Mouse (Mus musculus) mature B cell (primary cell): ENCODE measurements around the gene Txnrd3.

ENCODE experiments used
- in situ Hi-C: fragments of 300-500 bp; cut with MboI; formaldehyde crosslinking; loops from 2 replicates; pipeline ENCODE4 v1.14.3; 2019

The Txnrd3 gene

DNA sequence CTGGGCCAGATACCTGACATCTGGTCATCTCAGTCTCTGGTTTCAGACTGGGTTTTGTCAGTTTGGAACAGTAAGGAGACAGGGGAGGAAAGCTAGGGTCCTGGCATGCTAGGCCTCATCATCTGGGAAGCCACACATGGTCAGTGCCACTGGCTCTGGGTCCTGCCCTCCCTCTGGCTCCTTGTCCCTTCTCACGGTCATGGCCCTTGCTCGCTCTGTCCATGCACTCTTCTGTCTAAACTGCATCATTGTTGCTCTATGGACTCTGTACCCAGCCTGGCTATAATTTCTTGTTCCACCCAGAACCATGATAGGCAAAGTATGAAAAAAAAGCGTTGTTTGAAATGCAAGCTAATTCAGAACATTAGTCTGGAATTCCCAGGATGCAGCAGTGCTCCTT is 11.2 kb downstream of the Txnrd3 start:
- in situ Hi-C loops = no loop called here

- in situ Hi-C loops = no loop called here
Observed at GRCm38 (mm10) chr6:89658342-89658741, 14.6 kb downstream of the Txnrd3 start.

GRCm38 (mm10) chr6:89658931-89659330 is 15.1 kb downstream of the Txnrd3 start:
- in situ Hi-C loops = no loop called here

DNA sequence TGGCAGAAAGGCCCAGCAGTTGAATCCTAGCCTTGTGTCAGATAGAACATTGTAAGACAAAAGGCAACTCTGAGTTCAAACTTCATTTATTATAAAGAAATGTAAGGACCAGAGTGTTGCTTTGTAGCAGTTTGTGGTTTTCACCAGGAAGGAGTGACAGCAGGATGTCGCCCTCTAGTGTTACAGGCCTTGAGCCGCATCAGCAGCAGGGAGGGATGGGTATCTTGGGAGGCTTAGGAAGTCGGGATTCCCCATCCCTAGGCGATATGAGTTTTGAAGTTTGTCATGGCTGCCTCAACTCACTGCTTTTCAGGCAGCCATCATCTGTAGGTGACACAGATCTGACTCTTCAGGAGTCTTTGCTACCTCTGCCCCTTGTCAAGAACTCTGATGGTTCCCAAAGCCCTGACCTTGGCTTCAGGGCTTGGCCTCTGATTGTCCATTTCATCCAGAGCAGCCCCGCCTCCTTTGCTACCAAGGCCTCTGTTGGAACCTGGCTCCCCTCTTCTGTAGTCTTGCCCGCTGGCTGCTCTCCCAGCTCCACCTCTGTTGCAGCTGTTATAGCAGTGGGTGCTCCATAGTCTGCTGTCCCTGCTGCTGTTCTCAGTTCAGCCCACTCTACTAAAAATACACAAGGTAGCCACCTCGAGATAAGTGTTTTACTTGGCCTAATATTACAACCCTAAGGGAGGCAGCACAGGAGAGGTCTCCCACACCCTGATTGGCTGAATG is 16.1 kb downstream of the Txnrd3 start:
- in situ Hi-C loops = no loop called here

- in situ Hi-C loops = no loop called here
Observed at GRCm38 (mm10) chr6:89660490-89660889, 16.7 kb downstream of the Txnrd3 start.

- in situ Hi-C loops = no loop called here
Observed at GRCm38 (mm10) chr6:89662521-89662920, 18.7 kb downstream of the Txnrd3 start.

DNA sequence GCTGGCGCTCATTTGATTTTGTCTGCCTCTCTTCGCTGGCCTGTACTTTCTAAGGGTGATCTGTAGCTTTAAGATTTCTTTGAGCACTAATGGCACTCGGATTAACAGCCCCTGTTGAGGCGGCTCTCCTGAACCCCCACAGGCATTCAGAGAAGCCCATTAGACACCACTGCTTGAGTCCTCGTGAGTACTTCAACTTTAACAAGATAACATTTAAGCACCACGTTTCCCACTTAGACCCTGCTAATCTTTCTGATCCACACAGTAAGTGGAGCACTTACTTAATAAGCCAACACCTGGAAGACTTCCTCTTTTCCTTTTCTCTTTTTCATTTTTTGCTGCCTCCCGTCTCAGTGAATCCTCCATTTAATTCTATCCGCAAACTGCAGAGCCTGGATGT is 21.4 kb downstream of the Txnrd3 start:
- in situ Hi-C loops = no loop called here

- in situ Hi-C loops = no loop called here
Observed at GRCm38 (mm10) chr6:89665667-89666066, 21.9 kb downstream of the Txnrd3 start.

DNA sequence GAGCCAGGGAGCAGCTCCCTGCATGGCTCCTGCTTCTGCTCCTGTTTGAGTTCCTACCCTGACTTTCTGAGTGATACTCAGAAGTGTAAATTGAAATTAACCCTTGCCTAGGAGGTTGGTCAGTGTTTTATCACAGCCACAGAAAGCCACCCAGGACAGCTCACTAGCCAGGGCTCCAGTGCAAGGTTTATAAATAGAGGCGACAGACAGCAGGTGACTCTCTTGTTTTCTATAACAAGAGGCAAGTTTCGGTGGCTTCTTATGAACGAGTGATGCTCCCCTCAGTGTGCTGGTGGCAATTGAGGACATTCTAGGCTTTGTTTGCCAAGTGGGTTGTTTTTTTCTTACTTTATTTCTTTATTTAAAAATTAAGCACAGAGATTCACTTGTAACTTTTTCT is 23.2 kb downstream of the Txnrd3 start:
- in situ Hi-C loops = no loop called here

- in situ Hi-C loops = no loop called here
Observed at GRCm38 (mm10) chr6:89669556-89669955, 25.8 kb downstream of the Txnrd3 start.

DNA sequence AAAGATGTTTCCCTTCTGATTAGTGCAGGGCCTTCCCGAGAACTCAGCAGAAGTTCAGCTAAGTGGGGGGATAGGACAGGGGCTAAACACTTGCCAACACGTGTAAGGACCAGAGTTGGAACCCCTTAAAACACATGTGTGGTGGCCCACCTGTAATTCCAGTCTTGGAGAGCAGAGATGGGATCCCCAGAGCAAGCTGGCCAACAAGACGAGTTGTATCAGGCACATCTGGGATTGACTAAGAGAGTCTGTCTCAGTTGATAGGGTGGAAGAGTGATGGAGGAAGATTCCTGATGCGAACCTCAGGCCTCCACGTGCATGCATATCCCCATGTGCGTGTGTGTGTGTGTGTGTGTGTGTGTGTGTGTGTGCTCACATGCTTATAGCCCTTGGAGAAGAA is 27.6 kb downstream of the Txnrd3 start:
- in situ Hi-C loops = no loop called here

- in situ Hi-C loops = no loop called here
Observed at GRCm38 (mm10) chr6:89672641-89673040, 28.9 kb downstream of the Txnrd3 start.

DNA sequence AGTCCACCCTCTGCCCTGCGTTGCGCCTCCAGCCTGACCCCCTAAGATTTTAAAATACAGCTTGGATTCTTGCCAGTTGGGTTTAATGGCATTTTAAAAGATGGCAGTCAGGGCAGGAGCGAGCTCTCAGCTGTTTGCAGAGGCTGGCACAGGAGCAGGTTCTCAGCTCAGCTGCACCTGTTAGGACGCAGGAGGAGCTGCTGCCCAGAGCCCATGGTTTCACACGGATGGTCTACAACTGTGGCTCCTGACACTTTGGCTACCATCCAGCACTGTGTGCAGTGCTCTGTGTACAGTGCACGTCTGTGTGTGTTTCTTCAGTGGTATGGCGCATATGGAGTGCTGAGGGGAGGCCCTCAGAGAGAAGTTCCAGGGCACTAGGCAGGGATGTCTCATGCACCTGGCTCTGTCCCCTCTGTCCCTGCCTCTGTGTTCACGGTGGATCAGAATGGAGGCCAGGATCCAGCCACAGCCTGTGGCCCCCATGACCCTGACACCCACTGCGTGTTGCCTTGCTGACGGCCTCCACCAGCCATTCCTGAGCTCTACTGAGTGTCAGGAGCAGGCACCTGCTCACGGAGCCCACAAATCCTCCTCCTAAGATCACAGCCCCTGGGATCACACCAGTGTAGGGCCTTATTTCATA is 29.5 kb downstream of the Txnrd3 start:
- in situ Hi-C loops = no loop called here

DNA sequence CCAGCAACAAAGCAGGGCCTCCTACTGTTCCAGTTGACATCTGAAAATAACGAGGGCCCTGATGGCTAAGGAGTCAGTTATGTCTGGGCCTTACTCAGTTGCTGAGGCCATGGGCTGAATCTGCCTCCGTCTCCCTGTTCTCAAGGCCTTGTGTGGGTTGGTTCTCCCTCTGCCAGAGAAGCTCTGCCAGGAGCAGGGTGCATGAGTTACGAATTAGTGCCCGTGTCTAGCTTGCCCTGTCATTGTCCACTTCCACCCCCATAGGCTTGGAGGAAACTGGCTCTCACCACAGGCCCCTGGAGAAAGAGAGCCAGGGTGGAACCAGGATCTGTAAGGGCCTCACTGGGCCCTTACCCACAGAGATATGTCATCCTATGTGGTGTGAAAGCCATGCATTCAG is 34.7 kb downstream of the Txnrd3 start:
- in situ Hi-C loops = no loop called here

DNA sequence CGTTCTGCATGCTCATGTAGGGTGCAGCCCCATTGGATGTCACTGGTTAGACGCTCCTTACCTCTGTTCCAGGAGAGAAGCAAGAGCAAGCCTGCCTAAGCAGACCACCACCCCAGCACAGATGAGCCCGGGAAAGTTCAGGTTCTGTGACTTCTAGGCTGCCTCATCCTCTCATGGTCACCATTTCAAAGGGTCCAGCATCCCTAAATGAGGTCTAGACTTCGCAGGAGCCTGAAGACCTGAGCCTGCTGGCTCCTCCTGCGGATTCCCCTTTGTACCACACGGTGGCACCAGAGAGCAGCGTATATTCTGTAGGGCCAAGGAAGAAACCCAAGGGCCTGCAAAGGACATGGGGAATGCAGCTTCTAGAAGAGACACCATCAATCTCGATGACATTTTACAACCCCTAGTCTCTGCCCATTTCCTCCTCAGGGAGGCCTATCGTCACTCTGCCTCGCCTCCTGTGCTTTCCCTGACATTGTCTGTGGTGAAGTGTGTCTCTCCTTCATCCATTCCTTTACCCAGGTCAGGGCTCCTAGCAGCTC is 35.6 kb downstream of the Txnrd3 start:
- in situ Hi-C loops = no loop called here

GRCm38 (mm10) chr6:89680155-89680554 is 36.4 kb downstream of the Txnrd3 start:
- in situ Hi-C loops = no loop called here

DNA sequence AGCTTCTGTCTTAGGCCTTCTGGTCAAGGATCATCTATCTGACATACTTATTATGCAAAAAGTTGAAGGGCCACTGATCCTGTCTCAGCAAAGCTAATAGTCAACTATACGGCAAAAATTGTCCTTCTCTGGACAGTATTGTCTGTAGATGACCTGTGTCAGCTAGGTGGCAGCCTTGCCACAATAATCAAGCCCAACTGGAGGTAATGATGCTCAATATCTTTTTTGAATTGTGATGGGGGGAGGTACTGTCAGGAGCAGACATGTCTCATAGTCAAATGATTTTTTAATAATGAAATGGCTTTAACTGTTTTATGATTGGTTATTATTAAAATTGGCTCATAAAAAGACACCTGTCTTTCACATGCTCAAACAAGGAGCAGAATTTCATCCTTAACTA is 40.4 kb downstream of the Txnrd3 start:
- in situ Hi-C loops = no loop called here

DNA sequence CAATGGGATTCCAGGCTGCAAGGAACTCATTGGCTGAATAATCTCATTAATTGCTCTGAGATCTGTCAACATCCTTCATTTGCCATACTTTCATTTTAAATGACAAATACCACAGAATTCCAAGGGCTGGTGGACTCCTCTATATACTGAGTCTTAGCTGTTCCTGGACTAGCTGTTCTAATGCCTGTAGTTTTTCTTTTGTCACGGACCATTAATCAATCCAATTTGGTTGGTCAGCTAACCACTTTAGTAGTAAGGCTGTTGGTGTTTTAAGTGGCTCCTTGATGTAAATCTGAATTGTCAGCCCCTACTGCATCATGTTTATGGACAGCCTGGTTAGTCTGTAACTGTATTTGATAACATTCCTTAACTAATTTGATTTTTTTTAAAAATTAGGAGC is 43.3 kb downstream of the Txnrd3 start:
- in situ Hi-C loops = no loop called here

GRCm38 (mm10) chr6:89706624-89707023 is 62.8 kb downstream of the Txnrd3 start:
- in situ Hi-C loops = no loop called here

DNA sequence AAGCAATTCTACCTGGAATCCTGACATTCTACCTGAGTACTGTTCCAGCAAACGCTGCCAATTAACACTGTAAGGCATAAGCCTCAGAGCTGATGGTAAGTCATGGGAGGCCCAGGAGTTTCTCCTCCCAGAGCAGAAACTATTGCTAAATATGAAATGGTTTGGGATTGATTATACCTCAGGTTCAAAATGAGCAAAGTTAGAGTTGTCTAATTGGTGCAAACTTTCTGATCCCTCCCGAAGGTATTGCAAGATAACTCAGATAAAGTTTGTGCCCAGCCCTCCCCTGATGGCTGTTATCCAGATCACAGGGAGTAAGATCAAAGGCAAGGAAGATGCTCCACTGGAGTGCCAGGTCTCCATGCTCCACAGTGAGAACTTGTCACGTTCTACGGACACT is 63.5 kb downstream of the Txnrd3 start, which contains the start of gene Vmn1r40:
Vmn1r40 (plus strand) TSS at position 301 of the 400 bp plus-strand sequence.
- in situ Hi-C loops = no loop called here

- in situ Hi-C loops = no loop called here
Observed at GRCm38 (mm10) chr6:89718051-89718450, 74.3 kb downstream of the Txnrd3 start.
